Mouse (Mus musculus) 416B (cell line): ENCODE data around the gene Nmnat2.

Experiments used
- DNase-seq: peaks from one replicate; pipeline ENCODE4 v3.0.0; 2011; ENCODE audit warnings: low read depth

Gene Nmnat2

DNA sequence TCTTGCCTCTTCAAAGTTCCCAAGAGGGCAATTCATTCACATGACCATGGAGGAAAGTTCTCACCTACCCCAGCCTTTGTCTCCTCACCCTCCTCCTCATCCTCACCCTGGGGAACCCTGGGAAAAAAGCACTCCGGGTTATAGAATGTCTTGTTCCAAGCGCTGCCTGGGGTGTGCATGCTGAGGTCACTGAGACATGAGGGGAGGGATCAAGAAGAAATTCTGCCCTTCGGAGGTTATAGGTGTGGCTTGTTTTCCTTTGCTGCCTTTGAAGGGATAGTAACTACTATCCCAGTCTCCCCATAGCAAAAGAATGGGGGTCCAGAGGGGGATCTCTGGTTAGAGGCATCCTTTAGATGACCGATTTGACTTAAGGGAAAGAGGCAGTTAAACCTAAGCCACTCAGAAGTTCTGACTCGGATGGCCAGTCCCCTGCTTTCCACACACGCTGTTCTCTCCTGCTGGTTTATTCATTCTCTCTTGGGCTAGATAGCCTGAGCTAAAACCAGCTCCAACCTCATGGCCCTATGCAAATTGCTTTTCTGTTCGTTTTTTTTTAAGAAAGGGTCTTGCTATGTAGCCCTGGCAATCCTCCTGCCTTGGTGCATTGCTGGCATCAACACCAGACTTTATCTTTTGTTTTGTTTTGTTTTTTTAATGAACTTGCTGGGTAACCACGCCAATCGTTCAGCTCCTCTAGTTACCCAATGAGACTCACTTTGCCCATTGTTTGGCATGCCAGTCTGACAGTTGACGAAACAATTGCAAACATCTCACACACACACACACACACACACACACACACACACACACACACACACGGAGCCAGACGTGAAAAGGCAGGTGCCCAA is 139.7 kb downstream of the Nmnat2 start:
- no peak for DNase-seq

DNA sequence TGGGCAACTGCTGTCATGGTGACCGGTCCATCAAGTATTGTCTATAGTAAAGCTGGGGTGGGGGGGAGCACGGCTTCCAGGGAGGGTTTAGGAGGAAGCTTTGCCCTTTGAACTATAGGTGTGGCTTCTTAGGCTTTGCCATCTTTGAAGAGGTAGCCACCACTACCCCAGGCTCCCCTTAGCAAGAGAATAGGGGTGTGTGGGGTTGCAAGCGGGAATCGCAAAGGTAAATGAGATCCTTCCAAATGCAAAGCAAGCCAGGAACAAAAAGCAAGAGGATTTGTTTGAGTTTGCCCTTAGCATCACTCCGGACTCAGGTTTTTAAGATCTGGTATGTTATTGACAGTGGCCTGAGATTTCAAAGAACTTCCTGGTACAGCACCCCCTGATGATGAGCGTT is 140.5 kb downstream of the Nmnat2 start:
- no peak for DNase-seq

DNA sequence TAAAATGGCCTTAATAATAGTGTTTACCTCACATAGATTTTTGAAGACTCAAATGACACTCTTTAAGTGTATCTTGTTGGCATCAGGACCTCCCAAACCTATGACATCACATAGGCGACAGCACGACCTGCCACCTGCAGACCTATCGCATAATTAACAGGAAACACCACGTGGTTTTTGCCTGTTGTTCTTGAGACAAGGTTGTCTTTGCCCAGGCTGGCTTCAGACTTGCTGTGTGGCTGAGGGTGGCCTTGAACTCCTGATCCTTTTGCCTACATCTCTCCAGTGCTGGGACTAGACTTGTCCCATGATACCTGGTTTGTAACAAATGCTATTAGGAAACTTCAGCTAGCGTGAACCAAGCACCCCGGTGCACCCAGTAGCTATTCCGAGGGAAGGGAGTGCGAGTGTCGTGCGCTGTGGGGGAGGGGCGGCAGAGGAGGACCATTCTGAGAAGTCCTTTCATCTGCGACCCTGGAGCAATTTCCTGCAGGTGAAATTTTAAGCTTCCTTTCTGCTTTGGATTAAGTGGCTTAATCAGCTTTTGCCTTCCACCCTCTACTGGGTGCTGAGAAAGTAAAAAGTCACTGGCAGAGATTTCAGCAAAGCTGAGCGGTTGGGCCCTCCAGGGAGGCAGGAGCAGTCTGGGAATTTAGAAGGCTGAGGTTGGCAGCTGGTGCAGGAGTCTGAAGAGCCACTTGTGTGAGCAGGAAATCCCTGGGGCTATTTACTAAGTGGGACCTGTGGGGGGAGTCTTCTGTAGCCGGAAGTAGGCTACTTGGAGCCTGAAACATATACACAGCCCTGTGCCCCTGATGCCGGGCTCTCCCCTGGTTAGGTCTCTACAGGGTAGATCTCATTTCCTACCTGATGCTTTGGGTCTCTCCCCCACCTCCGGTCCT is 141.3 kb downstream of the Nmnat2 start:
- DNase-seq = no peak

DNA sequence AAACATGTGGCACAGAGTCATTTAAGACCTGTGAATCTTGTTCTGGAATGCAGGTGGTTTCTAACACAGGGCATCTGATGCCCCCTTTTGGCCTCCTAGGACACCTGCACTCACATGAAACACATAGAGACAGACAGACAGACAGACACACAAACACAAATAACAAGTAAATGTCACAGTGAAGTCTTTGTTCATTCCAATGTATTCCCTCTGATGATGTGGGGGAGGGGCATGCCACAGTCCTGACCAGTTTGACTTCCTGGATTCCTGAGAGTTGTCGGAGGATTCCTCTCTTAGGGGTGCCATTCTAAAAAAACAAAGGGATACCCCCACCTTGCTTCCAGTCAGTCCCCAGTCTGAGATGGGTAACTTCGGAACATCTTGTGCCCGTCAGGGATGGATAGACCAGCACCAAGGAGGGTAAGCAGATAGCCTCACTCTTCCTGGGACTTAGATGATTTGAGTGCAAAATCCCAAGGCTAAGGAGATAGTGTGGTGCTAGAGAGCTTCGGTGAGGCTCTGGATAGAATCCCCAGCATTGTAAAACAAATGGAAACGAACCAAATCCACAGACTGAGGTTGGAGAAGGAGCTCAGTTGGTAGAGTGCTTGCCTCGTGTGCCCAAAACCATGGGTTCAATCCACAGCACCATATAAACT is 142.4 kb downstream of the Nmnat2 start:
- no peak for DNase-seq

DNA sequence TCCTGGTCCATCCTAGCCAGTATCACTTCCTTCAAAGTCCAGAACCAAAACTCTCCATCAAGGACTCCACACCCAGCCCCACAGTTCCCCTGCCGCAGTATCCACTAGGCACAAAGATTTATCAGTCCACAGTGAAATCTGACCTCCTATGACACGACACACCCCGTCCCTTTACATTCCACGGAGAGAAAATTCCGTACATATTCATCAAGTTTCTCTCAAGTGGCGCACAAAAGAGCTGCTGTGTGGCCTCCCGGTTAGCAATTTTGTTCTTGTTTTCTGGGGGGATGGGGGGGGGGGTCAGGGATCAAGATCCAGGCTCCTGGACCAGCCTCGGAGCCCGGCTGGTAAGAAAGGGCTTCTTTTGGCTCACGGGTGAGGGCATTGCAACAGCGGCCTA is 143.8 kb downstream of the Nmnat2 start:
- DNase-seq = no peak

DNA sequence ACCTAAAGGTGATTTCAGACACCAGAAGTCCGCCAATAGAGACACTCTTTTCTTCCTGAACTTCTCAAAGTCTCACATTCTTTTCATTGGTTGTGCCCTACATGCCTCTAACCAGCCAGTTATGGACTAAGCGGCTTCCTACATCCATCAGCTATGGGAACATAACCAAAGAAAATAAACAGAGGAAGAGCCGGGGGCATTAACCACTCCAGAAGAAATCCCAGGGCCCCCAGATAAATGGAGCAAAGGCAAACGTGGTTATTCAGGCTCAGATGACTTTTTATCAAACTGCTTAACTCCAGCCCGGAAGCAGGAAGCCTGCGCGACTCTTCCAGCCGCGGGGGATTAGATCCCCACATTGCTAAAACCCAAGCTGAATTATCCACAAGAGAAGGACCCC is 146.1 kb downstream of the Nmnat2 start:
- no peak for DNase-seq

DNA sequence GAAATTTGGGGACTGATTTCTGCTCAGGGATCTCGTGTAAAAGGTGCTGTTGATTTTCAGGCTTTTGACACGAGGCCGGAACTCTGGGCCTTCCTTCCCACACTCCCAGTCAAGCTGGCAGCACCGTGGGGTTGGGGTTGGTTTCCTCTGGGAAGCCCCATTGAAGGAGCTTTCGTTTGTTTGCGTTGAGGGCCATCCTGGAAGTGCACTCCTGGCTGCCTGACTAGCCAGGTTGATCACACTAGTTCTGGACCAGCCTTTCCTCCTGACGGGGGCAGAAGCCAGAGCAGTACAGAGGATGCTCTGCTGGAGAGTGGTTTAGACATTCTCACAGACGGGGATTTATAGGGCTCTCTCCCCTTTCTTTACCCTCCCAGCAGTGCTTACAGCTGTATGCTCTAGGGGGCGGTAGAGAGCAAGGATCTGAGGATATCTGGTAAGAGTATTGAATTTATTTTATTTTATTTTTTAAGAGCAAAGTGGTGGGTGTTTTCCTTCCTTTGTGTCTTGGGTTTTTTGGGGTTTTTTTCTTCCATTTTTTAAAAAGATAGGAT is 146.6 kb downstream of the Nmnat2 start:
- DNase-seq = peak; percentile 68

DNA sequence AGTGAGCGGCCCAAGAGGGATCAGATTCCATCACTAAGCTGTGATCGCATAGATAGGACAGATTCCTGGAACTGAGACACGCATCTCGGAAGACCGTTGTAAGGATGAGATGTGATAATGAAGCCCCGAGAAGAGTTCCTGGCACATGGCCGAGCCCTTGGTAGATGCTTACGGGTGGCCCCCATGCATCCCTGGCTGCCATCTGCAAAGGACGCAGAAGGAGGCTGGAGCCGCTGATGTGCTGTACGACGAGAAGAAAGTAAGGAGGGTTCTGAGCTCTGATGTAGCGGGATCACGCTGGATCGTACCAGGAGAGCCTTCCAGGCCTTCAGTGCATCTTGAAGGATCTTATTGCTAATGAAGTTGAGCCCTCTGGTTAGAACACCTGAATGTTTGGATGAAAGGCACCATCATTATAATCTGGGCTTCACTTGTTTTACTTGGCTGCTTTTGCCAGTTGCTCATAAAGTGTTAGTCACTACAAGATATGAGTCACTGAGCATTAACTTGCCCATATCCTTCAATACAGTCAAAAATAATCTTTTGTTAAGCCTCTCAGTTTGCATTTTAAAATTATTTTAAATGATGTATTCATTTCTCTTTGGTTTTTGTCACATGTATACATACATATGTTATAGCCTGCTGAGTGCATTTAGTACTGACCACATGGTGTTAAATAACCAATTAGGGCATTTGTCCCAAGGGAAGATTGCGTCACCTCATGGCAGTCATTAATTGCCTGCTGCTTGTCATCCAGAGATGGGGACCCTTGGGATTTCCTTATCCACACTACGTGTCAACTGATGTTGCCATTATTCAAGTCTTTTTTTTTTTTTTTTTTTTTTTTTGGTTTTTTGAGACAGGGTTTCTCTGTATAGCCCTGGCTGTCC is 147.7 kb downstream of the Nmnat2 start:
- peak; percentile 42 for DNase-seq

DNA sequence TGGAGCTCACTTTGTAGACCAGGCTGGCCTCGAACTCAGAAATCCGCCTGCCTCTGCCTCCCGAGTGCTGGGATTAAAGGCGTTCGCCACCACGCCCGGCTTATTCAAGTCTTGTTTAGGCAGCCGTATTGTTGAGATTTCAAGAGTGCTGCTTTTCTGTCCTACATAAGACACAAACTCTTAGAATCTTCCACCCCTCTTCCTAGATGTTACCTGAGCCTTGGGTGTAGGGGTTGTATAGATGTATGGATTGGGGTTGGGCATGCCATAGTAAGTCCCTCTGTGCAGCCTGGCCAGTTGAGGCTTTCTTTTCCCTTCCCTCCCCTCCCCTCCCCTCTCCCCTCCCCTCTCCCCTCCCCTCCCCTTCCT is 148.4 kb downstream of the Nmnat2 start:
- no peak for DNase-seq

DNA sequence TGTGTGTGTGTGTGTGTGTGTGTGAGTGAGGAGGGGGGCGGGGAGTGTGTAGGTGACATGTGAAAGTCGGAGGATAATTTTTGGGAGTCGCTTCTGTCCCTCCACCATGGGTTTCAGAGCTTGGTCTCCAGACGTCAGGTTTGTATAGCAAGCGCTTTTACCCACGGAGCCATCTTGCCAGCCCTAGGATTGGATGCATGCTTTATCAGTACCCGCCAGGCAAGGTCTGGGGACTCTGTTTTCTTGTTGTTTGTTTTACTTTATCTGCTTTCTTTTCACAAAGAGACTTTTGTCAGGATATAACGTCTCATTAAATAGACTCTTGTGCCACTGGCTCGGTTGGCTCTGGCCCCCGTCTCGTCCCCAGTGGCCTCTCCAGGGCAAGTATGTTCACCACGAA is 150.0 kb downstream of the Nmnat2 start:
- no peak for DNase-seq

DNA sequence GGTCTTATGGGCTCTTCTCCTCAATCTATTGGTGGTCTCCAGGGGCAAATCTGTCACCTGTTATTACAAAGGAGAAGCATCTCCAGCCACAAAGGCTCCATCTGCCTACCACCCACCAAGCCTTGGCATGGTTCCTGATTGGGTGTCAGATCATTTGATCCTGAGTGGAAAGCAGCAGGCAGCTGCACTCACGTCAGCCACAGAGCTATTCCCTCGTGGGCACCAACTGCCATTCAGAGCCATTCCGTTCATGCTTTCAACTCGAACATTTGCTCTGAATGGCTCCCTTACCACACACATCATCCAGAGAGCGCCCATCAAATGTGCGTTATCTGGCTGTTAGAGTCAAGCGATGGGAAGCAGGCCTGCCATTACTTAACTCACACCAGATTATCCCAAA is 153.1 kb downstream of the Nmnat2 start:
- DNase-seq = no peak

DNA sequence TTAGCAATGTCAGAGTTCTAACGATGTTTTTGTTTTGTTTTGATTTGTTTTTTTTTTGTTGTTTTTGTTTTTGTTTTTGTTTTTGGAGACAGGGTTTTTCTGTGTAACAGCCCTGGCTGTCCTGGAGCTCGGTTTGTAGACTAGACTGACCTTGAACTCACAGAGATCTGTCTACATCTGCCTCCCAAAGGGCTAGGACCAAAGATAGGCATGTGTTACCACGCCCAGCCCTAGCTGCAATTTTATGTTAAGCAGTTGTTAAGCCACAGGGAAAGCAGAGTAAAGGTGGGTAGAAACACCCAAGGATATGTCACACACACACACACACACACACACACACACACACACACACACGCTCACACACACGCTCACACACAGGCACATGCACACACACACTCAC is 154.6 kb downstream of the Nmnat2 start:
- DNase-seq = no peak

DNA sequence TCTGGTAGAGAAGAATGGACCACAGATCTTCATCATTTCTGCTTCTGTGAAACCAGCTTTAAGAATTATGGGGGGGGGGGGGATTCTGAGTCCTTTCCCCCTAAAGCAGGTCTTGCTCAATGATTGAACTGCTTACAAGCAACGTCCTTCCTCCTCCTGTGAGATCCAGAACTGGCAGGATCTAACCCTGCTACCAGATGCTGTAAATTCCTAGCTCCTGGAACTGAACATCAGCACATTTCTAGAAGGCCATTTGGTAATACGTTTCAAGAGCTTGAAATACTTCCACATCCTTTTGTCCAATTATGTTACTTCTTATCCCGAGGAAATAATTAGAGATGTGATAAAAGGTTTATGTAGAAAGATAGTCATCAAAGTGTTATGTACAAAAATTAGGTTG is 155.0 kb downstream of the Nmnat2 start:
- DNase-seq = no peak

DNA sequence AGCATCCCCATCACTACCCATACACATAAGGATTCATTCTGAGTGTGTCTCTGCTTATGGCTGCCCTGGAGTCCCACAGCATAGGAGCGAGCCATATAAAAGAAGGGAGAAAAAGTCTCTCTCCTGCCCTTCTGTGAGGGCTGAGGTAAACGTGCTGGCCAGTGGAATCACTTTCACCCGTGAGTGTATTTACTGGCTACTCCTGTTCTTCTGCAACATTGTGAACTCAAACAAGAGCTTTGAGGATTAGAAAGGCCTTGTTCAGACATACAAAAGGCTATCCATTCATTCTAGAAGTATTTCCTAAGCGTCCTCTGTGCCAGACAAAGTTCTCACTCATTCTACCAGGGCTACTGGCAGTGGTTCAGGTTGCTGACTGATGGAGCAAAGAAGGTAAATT is 156.8 kb downstream of the Nmnat2 start:
- DNase-seq = no peak

DNA sequence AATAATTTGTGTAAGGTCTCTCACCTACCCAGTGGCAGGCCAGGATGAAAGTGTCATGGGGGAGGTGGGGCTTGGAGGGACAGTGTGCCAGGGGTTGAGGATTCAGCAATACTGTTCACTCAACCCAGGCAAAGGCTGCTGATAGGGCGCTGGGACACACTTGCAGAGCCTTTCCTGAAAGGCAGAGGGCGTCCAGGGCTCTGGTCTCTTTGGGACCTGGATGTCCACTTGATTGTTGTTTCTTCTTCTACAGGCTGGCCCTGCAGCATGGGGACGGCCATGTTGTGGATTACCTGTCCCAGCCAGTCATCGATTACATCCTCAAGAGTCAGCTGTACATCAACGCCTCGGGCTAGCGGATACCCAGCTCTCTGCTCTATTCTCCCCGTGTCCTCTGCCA is 160.5 kb downstream of the Nmnat2 start:
- peak; percentile 34 for DNase-seq

DNA sequence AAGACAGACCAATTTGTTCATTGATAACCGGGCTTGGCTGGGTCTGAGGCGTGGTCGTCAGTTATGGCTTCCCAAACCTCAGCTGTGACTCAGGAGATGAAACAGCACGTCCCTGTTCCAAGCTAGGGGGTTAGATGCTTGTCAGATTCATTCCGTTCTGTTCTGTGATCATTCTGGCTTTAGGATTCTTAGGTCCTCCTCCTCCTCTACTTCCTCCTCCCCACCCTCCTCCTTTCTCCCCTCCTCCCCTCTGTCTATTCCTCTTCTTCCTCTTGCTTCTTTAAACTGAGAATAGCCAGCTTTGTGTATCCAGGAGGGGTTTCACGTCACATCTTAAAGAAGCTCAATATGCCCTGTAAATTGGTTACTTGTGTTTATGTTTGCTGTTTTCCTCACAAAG is 165.8 kb downstream of the Nmnat2 start:
- no peak for DNase-seq

DNA sequence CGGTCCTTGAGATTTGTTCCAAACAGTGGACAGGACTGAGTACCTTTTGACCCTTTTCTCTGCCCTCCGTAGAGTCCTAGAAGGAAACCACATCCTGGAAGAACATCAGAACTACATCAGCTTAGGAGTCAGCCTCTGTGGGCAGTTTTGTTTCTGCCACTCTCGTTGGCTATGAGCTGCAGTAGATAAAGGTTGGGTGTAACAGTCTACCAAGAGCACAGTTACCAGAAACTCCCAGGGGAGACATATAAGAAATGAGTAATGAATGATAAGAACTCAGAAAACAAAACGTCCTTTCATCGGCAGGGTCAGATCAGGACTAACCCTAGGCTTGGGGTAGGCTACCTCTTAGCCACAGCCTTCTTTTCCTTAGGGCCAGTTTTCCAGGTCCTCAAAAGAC is 166.5 kb downstream of the Nmnat2 start:
- peak; percentile 15 for DNase-seq

DNA sequence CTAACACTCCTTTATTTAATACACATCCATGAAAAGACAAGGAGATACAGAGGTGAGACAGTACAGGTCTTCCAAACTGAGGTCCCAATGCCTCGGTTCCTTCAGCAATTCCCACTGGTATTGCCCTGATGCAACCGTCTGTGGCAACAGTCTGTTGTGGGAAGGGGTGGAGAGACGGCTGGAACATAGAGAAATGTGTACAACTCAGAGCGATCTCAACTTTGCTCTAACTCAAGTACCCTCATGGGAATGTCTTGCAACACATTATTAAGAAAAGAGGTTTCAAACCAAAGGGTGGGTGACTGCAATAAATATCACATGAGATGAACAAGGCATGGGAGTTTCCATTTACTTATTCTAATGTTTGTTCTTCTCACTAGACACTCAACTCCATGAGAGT is 168.0 kb downstream of the Nmnat2 start:
- no peak for DNase-seq

DNA sequence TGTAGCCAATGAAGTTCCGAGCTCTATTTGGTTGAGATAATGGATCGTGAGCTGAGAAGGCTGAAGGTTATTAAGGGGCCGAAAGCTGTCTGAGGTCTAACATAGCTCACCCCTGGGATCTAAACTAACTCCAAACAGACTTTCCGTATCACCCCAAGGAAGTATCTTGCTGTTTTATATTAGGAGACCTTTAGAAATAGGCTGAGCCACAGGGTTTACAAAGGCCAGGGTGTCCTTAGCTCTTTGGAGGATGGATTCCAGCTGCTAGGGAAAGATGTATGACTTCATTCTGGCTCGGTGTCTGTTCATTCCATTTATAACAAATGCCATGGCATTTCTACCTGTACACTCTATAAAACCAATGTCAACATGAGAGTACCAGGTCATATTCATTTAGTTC is 169.7 kb downstream of the Nmnat2 start:
- no peak for DNase-seq

DNA sequence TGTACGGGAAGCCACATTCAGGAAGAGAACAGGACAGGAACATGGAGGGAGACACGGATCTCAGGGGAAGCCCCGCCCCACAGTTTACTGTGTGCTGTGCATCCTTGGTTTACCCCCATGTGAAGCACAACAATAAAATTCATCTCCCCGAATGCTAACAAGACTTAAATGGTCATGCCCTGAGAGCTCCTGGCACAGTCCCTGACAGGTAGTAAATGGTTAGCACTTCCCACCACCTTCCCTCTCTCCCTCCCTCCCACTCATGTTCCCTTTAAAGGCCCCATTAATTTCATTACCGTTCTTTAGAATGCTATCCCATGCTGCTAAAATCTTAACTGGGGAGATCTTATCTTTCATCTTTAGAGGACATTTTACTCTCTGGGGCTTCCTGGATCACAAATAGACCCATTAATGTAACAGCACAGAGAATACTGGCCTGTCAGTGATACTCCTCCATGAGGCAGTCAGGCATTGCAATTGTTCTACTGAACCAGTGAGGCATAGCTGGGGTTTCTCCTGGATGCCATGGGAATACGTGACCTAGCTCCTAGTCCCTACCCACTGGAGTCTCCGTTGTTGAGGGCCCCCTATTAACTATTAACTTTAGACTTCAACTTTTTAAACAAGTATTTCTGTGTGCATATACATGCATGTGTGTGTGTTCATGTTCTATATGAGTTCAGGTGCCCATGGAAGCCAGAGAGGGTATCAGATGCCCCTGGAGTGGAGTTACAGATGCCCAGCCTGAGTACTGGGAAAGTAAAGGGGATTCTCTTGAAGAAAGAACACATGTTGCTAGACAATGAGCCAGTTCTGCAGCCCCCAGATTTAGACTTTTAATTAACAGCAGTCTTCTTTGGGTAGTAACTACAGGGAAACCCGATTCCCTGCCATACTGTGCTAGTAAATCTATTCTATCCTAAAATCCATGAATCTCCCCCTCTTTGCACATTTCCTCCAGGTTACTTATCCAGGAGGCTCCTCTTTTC is 170.8 kb downstream of the Nmnat2 start:
- DNase-seq = no peak
